Mouse (Mus musculus) brown adipose tissue, adult 24 weeks (tissue): Measurements from ENCODE around the gene Prrc2b. TPM values are rescaled to one million over a fixed set of nuclear protein-coding genes. Genes with fewer than 3 reads are reported as not detected.
A peak's percentile ranks its signal among the peaks of the same experiment; 100 is the strongest.

Source experiments
- H3K27ac ChIP-seq: fragments of 200-500 bp; replicated peaks from 2 replicates; pipeline ENCODE4 v1.5.1; 2012; ENCODE audit warnings: low read depth, mild to moderate bottlenecking, low read length
- H3K4me1 ChIP-seq: fragments of 200-500 bp; 2 replicates; pipeline ENCODE4 v1.6.1; 2012; ENCODE audit warnings: low read length, mixed read lengths; ENCODE audit not compliant: control insufficient read depth, insufficient read depth, insufficient read length
- H3K4me3 ChIP-seq: fragments of 200-500 bp; 2 replicates; pipeline ENCODE4 v1.5.1; 2012; ENCODE audit warnings: low read depth, mild to moderate bottlenecking, low read length, moderate library complexity; ENCODE audit not compliant: insufficient read depth
- polyA plus RNA-seq: library from polyadenylated mRNA; stranded (reverse); fragments of >200 nt; gene quantifications from 2 replicates; pipeline ENCODE4 v1.2.4, GENCODE M21; 2012; ENCODE audit not compliant: missing spikeins, insufficient read depth, insufficient read length

The Prrc2b gene
- polyA plus RNA-seq, 1 experiment: 15.1 TPM

DNA sequence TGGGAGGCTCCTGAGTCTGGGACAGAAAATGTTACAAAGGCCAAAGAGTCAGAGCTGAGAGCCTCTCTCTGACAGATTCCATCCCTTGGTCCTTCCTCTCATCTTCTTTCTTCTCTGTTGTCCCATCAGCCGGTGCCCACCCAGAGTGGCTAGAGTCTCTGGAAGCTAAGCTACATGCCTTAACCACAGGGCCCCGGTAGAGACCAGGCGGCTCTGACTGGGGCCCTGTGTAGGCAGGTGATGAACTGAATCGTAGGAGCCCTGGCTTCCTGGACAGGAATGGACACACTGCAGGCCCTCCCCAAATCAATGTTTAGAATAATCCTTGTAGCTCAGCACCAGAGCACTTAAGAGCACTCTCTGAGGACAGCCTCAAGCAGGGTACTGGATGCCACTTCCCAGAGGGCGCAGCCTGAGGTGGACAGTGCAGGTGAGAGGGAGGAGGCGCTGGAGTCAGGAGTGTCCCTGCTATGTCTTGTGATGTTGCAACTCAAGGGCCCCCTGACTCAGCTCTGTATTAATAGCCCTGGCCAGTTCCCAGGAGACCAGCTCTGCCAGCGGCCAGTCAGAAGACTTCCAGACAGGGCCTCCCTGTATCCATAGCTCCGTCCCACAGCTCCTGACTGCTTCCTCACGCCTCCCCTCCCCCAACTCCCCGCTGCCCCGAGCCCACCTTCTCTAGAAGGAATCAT lies 21.4 kb upstream of the Prrc2b start:
- H3K27ac ChIP-seq: no peak overlapping the region
- H3K4me3 ChIP-seq: no peak overlapping the region
- H3K4me1 ChIP-seq: no peaks in the 10 kb centered on the region; the same call in 1 of the 2 replicates

DNA sequence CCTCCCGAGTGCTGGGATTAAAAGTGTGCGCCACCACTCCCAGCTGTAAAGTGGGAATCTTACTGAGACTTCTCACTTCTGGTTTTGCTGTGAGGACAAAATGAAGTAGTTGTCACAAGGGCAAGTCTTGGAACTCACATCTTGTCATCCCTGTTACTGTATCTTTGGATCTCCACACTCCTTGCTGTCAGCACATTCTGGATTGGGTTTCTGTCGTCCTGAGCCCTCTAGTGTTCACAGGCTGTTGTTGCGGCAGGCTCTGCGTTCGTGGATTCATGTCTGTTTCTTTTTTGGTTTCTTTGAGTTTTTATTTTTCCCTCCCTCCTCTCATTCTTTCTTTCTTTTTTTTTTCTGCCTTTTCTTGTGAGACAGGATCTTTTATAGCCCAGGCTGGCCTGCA lies 20.4 kb upstream of the Prrc2b start:
- Histone ChIP-seq H3K4me3 (no peak overlapping the region), H3K27ac (no peak overlapping the region)

DNA sequence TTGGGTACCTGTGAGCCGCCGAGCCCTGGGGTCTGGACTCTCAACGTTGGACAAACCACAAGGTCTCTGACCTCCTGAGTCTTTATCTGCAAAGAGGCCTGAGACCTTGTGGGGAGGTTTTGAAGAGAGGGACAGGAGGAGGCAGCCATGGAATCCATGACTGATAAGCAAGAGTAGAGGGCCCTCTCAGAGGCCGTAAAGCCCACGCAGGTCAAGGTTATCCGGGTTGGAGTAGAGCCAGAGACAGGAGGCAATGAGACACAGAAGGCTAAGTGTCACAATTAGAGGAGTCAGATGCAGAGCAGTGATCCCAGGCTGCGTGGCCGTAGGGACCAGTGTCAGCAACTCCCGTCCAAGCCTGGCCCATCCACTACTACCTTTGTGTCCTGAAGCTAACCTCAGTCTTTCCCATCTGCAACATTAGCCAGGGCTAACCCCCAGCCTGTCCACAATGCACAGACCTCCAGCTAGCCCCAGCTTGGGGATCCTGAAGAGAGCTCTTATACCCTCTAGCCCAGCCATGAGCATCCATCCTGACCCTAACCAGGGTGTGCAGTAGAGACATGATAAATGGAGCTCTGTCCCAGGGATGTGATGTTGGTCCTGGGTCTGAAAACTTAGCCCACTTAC lies 19.6 kb upstream of the Prrc2b start:
- no peak overlapping the region for H3K27ac ChIP-seq
- H3K4me1 ChIP-seq: no peaks in the 10 kb centered on the region; the same call in 1 of the 2 replicates
- H3K4me3 ChIP-seq: no peak overlapping the region

More for the DNA sequence above, 20.4 kb upstream of the Prrc2b start:
- H3K4me1 ChIP-seq: no peaks in the 10 kb centered on the region; the same call in 1 of the 2 replicates

DNA sequence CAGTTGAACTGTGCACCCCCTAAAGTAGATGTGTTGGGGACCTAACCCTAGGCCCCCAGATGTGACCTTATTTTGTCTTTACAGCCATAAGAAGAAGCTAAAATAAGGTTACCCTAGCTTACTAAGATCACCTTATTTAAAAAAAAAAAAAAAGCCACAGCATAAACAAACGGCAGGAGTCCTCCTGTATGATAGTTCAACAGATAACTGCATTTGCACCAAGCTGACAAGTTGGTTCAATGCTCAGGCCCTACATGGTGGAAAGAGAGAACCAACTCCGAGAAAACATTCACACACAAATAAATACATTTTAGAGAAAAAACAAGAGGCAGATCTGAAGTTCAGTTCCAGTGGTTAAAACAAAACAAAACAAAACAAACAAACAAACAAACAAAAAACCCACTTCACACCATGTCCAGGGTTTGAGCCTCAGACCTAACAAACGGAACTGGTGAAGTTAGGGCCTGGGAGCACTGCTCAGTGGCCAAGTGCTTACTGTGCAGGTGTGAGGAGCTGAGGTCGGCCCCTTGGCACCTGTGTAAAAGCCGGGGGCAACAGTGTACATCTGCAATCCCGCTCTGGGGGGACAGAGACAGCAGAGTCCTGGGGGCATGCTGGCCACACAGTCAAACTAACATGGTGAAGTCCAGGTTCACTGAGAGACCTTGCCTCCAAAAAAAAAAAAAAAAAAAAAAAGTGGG lies 18.9 kb upstream of the Prrc2b start:
- no peaks in the 10 kb centered on the region; the same call in 1 of the 2 replicates for H3K4me1 ChIP-seq
- no peak overlapping the region for H3K4me3 ChIP-seq
- H3K27ac ChIP-seq: no peak overlapping the region

DNA sequence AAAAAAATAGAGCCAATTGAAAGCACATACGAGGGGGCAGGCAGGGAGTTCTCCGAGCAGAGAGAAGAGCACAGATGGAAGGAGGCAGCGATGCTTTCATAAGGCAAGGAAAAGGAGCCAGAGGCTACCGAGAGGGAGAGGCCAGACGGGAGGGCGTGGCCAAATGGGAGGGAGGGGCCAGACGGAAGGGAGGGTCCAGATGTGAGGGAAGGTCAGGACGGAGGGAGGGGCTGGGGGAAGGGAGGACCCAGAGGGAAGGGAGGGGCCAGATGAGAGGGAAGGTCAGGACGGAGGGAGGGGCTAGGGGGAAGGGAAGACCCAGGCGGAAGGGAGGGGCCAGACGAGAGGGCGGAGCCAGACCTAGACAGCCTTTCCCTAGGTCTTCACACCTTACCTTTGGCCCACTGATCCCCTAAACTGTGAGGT lies 18.3 kb upstream of the Prrc2b start:
- Histone ChIP-seq H3K27ac (no peak overlapping the region), H3K4me3 (no peak overlapping the region), H3K4me1 (no peaks in the 10 kb centered on the region; the same call in 1 of the 2 replicates)

DNA sequence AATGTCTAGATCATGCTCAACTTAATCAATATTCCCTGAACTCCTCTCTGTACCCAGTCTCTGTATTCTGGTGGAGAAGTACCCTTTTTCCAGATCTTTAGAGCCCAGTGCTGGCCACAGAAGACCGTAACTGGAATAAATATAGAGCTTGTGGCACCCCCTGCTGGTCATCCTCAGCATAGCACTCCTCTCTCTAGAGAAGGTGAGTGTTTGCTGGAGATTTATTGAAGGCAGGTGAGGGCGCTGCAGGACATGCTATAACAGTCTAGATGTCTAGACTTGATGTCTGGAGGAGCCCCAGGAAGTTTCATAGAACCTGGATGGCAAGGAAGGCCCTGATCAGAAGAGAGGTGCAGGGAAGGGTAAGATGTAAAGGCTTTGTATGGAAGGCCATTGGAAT lies 16.8 kb upstream of the Prrc2b start:
- no peak overlapping the region for H3K4me3 ChIP-seq
- no peaks in the 10 kb centered on the region; the same call in 1 of the 2 replicates for H3K4me1 ChIP-seq
- H3K27ac ChIP-seq: no peak overlapping the region

DNA sequence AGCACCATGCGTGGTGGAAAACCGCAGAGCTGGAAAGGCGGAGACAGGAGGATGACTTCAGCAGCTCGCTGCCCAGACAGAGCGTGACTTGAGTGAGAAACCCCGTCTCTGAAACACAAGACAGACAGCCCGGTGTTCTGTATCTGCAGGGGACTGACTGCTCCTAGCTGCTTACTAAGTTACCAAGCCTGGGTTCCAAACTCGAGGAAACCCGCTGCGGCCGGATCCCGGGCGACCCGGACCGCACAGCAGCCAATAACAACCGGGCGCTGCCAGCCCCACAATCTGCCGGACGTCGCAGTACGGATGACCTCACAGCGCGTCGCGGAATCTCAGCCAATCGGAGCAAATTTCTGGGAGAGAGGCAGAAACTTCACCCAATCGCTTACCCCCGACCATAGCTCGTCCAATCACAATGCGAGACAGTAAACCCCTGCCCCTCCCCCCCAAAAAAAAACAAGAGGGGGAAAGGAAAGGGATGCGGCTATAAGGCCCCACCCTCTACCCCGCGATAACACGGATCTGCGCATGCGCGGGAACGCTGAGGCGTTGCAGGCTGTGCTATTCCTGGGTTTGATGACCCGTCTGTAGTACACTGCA lies 13.1 kb upstream of the Prrc2b start:
- H3K27ac ChIP-seq: peak overlapping the region; percentile 86
- peak overlapping the region; percentile 86 for H3K4me3 ChIP-seq
- no peaks in the 10 kb centered on the region for H3K4me1 ChIP-seq

DNA sequence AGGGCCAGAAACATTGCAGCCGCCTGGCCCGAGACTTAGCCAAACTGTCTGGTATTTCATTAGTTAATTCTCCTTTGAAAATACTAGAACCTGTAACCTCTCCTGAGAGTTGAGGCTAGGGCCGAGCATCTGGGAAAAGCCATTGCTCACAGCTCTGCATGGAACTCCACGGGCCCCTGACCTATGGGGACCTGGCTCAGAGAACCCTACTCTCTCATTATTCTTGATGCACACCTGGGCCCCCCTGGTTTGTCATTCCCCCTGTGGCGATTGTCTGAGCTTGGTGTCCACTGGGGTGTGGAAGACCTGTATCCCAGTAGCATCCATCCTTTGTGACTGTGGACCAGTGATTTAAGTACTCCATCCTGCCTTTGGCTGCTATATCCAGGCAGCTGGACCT lies 11.5 kb upstream of the Prrc2b start:
- Histone ChIP-seq H3K4me3 (no peak overlapping the region), H3K27ac (no peak overlapping the region), H3K4me1 (no peaks in the 10 kb centered on the region)

DNA sequence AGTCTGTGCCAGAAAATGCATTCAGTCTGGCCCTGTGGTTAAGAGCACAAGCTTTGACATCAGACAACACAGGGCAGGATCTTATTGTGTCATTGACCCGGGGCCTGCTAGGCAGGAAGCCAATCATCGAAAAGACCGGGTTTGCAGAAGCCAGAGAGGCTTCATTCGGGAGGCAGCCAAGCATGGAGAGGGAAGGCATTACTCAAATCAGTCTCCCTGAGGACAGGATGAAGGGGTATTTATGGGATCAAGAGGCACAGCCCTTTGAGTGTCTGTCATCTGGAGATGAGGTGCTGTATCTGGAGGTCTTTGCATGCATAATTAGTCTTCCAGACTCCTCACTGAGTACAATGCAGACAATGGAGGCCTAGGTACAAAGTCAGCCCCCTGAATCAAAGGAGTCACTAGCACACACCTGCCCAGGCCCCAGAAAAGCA lies 10.4 kb upstream of the Prrc2b start:
- 0 out of 2 replicates have a peak overlapping the region, but pooled peaks have one; percentile 34 for H3K27ac ChIP-seq

DNA sequence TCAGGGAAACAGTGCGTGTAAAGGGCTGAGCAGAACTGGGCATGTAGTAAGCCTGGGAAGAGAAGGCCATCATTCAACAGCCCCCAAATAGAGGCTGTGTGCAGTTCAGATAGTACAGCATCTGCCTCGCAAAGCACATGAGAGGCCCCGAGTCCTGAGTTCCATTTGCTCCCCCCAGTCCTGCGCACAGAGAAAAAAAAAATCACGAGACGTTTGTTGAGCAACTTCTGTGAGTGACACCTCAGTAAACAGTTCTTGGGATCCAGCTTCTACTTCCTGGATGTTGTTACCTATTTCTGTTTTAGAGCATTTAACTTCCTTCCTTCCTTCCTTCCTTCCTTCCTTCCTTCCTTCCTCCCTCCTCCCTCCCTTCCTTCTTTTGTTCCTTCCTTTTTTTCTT lies 9.3 kb upstream of the Prrc2b start:
- H3K27ac ChIP-seq: no peak overlapping the region
- no peaks in the 10 kb centered on the region for H3K4me1 ChIP-seq

More for the DNA sequence above, 10.4 kb upstream of the Prrc2b start:
- Histone ChIP-seq H3K4me1 (no peaks in the 10 kb centered on the region), H3K4me3 (no peak overlapping the region)

DNA sequence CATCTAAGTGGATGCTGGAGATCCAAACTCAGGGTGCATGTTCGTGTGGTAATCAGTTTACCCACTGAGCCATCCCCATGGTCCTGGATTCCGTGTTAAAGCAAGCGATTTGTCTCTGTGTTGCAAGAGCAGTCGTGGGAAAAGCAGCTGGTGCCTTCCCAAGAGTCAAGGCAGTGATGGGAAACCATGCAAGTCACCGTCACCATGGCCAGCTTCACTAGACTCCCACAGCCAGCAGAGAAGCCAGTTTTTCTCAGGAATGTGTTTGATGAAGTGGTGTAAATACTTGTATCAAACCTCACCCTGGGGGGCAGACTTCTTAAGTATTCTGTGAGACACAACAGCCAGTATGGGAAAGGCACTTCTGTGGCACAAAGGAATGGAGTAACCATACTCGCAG lies 8.5 kb upstream of the Prrc2b start:
- Histone ChIP-seq H3K4me1 (no peaks in the 10 kb centered on the region), H3K4me3 (no peak overlapping the region), H3K27ac (no peak overlapping the region)

More for the DNA sequence above, 9.3 kb upstream of the Prrc2b start:
- no peak overlapping the region for H3K4me3 ChIP-seq

DNA sequence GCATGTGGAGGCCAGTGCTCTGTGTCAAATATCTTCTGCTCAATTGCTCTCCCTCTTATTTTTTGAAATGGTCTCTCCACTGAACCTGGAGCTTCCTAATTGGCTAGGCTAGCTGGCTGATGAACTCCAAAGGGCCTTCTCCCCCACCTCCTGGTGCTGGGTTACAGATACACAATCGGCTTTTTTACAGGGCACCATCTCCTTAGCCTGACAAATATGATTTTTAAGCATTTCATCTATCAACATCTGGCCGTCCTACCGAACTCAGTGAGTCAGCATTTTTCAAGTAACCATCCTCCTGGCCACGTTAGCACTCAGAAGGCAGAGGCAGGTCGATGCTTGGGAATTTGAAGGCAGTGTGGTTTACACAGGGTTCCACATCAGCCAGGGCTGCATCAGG lies 6.2 kb upstream of the Prrc2b start:
- H3K4me1 ChIP-seq: no peaks in the 10 kb centered on the region
- no peak overlapping the region for H3K4me3 ChIP-seq
- H3K27ac ChIP-seq: no peak overlapping the region

DNA sequence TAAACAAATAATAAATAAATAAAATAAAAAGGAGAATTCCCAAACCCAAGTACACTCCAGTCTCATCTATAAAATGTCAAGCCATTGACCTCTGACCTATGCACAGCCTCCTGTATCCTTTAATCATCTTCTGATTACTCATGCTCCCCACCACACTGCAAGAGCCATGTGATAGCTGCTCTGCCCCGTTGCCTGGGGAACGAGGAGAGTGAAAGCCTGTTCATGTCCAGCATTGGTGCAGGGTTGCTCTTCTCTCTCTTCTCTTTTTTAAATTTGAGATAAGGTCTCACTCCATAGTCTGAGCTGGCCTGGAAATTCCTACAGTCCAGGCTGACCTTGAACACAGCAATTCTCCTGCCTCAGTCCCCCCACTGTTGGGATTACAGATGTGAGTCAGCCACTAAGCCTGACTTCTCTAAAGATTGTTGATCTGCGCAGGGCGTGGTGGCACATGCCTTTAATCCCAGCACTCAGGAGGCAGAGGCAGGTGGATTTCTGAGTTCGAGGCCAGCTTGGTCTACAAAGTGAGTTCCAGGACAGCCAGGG lies 4.2 kb upstream of the Prrc2b start:
- Histone ChIP-seq H3K4me1 (no peaks in the 10 kb centered on the region), H3K4me3 (no peak overlapping the region), H3K27ac (no peak overlapping the region)

DNA sequence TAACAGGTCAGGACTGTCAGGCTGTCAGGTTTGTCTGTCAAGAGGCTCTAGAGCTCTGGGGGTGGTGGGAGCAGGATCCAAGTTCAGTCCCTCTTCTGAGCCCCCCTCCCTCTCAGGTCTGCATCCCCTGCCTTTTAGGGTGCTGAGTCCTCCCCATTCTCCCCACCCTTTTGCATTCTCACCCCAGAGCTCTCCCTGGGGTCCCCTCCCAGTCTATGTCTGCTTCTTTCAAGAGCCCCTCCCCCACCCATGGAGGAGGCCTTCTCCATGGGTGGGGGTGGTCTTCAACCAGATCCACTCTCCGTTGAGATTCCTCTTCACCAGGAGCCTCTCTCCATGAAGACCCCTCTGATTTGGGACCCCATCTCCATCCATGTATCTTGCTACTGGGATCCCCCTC lies 747 bp upstream of the Prrc2b start:
- Histone ChIP-seq H3K27ac (no peak overlapping the region), H3K4me1 (peaks cover 19% of the 10 kb centered on the region), H3K4me3 (no peak overlapping the region; the same call in 1 of the 2 replicates)

DNA sequence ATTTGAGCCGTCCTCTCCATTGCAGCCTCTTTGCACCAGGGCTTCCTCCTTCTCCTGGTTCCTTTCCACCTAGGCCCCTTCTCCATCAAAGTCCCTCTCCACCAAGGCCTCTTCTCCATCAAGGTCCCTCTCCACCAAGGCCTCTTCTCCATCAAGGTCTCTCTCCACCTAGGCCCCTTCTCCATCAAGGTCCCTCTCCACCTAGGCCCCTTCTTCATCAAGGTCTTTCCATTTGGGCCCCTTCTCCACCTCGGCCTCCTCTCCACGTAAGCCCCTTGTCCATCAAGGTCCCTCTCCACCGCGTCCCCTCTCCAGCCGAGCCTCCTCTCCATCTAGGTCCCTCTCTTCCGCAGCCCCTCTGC lies 339 bp upstream of the Prrc2b start:
- Histone ChIP-seq H3K27ac (0 out of 2 replicates have a peak overlapping the region, but pooled peaks have one; percentile 64), H3K4me3 (peak overlapping the region; percentile 58), H3K4me1 (peaks cover 22% of the 10 kb centered on the region)
